Comparison of ENCODE assay signal across 8 mouse cellular contexts in genomic region chr11:83297816-83298215, GRCm38 (mm10). TPM values are rescaled to one million over a fixed set of nuclear protein-coding genes. Genes with fewer than 3 reads are reported as not detected.
DNase-seq lines count a peak whose midpoint lies in the region; ATAC-seq and TF ChIP-seq lines count a peak whose summit lies in the region.

No protein-coding gene starts in this region.

- no peak for ATAC-seq in kidney, postnatal 0 days (replicated peaks; ENCODE audit: low FRiP score, low read depth)
- ATAC-seq in embryonic facial prominence, embryonic 15.5 days (ENCODE audit: insufficient number of reproducible peaks, low FRiP score, low TSS enrichment, low read depth), result no peak
- ATAC-seq in limb, embryonic 12.5 days (ENCODE audit: insufficient number of reproducible peaks, insufficient read depth, low FRiP score, low TSS enrichment, low read depth), result no peak
- ATAC-seq in stomach, embryonic 14.5 days (ENCODE audit: insufficient number of reproducible peaks, insufficient read depth, low FRiP score, low read depth), result no peak

- H3K4me3 ChIP-seq in kidney, postnatal 0 days (replicated peaks; ENCODE audit: low read depth, low read length), result peak overlapping the region; percentile 80
- peak overlapping the region; percentile 83 for H3K4me3 ChIP-seq in embryonic facial prominence, embryonic 15.5 days (replicated peaks)
- peak overlapping the region; percentile 73 for H3K4me3 ChIP-seq in limb, embryonic 12.5 days (replicated peaks)
- peak overlapping the region; percentile 72 for H3K4me3 ChIP-seq in stomach, embryonic 14.5 days (ENCODE audit: low read depth, low read length)

- H3K36me3 ChIP-seq in kidney, postnatal 0 days (ENCODE audit: insufficient read depth, low read length), result no peaks in the 10 kb centered on the region
- peaks cover 23% of the 10 kb centered on the region; the same call in 1 of the 2 replicates for H3K36me3 ChIP-seq in embryonic facial prominence, embryonic 15.5 days
- peaks cover 23% of the 10 kb centered on the region for H3K36me3 ChIP-seq in limb, embryonic 12.5 days
- H3K36me3 ChIP-seq in stomach, embryonic 14.5 days (ENCODE audit: control insufficient read depth, insufficient read depth, low read length), result peaks cover 11% of the 10 kb centered on the region

- no peaks in the 10 kb centered on the region for H3K9me3 ChIP-seq in kidney, postnatal 0 days (replicated peaks; ENCODE audit: low read length)
- no peaks in the 10 kb centered on the region for H3K9me3 ChIP-seq in embryonic facial prominence, embryonic 15.5 days (replicated peaks)
- no peaks in the 10 kb centered on the region for H3K9me3 ChIP-seq in limb, embryonic 12.5 days
- no peaks in the 10 kb centered on the region for H3K9me3 ChIP-seq in stomach, embryonic 14.5 days (ENCODE audit: control insufficient read depth, low read depth, low read length)

- peak overlapping the region; percentile 66 for H3K4me2 ChIP-seq in kidney, postnatal 0 days (ENCODE audit: low read length)
- peak overlapping the region; percentile 63 for H3K4me2 ChIP-seq in embryonic facial prominence, embryonic 15.5 days (replicated peaks)
- peak overlapping the region; percentile 82 for H3K4me2 ChIP-seq in limb, embryonic 12.5 days
- H3K4me2 ChIP-seq in stomach, embryonic 14.5 days (replicated peaks; ENCODE audit: low read depth, low read length), result peak overlapping the region; percentile 84

- peaks cover 24% of the 10 kb centered on the region for H3K4me1 ChIP-seq in kidney, postnatal 0 days (replicated peaks; ENCODE audit: insufficient read depth, low read length)
- H3K4me1 ChIP-seq in embryonic facial prominence, embryonic 15.5 days, result peaks cover 24% of the 10 kb centered on the region
- peaks cover 21% of the 10 kb centered on the region for H3K4me1 ChIP-seq in limb, embryonic 12.5 days (replicated peaks)
- peaks cover 16% of the 10 kb centered on the region; the same call in 1 of the 2 replicates for H3K4me1 ChIP-seq in stomach, embryonic 14.5 days (ENCODE audit: control insufficient read depth, insufficient read depth, low read length)

- H3K27ac ChIP-seq in kidney, postnatal 0 days, result peak overlapping the region; percentile 94; the same call in 1 of the 2 replicates
- no peak overlapping the region for H3K27ac ChIP-seq in embryonic facial prominence, embryonic 15.5 days (replicated peaks)
- H3K27ac ChIP-seq in limb, embryonic 12.5 days, result peak overlapping the region; percentile 86; the same call in 1 of the 2 replicates
- no peak overlapping the region for H3K27ac ChIP-seq in stomach, embryonic 14.5 days (ENCODE audit: low read length)

- 72% methylated on average over 6 of the region's 6 CpGs for WGBS in kidney, postnatal 0 days
- WGBS in embryonic facial prominence, embryonic 15.5 days, result 72% methylated on average over 6 of the region's 6 CpGs
- WGBS in limb, embryonic 12.5 days, result 80% methylated on average over 6 of the region's 6 CpGs
- 79% methylated on average over 6 of the region's 6 CpGs for WGBS in stomach, embryonic 14.5 days

- H3K9ac ChIP-seq in kidney, postnatal 0 days (ENCODE audit: low read depth, low read length), result peak overlapping the region; percentile 91
- 0 out of 2 replicates have a peak overlapping the region, but pooled peaks have one; percentile 79 for H3K9ac ChIP-seq in embryonic facial prominence, embryonic 15.5 days
- peak overlapping the region; percentile 73 for H3K9ac ChIP-seq in limb, embryonic 12.5 days (replicated peaks)
- peak overlapping the region; percentile 73 for H3K9ac ChIP-seq in stomach, embryonic 14.5 days (replicated peaks; ENCODE audit: low read depth, low read length)

- no peak for TF ChIP-seq CTCF in kidney, postnatal 0 days (IDR thresholded peaks at IDR 0.05; ENCODE audit: low read depth)

- no peaks in the 10 kb centered on the region for H3K27me3 ChIP-seq in kidney, postnatal 0 days (ENCODE audit: insufficient read depth, low read length)
- no peaks in the 10 kb centered on the region for H3K27me3 ChIP-seq in embryonic facial prominence, embryonic 15.5 days
- H3K27me3 ChIP-seq in limb, embryonic 12.5 days, result no peaks in the 10 kb centered on the region
- no peaks in the 10 kb centered on the region for H3K27me3 ChIP-seq in stomach, embryonic 14.5 days (ENCODE audit: control insufficient read depth, insufficient read depth, low read length)

- DNase-seq in kidney, postnatal 0 days (ENCODE audit: low spot score), result no peak
- no peak for DNase-seq in kidney, adult 11 months
- no peak for DNase-seq in right cerebral cortex, postnatal 25 days
- DNase-seq in ovary, postnatal 36 days (ENCODE audit: low spot score), result no peak
- no peak for DNase-seq in retina, embryonic 14.5 days (ENCODE audit: low spot score)

RNA-seq across cellular contexts. Expression of gene Ap2b1, which starts 1.0 kb away (rescaled TPM):
- 42.4 and 45.1 TPM in 2 replicates for polyA plus RNA-seq in kidney, postnatal 0 days (2015; fragmentation: Nextera tagmentation; extraction: Ambion mirVana)
- polyA plus RNA-seq in embryonic facial prominence, embryonic 15.5 days (2015; fragmentation: Nextera tagmentation; extraction: Ambion mirVana), result 47.3 and 53.9 TPM in 2 replicates
- polyA plus RNA-seq in limb, embryonic 12.5 days (2016; fragmentation: Nextera tagmentation; extraction: Ambion mirVana), result 56.1 and 62.6 TPM in 2 replicates
- 68.6 and 72.3 TPM in 2 replicates for polyA plus RNA-seq in stomach, embryonic 14.5 days (2014; fragmentation: Nextera tagmentation; extraction: Ambion mirVana)

RNA-seq across cellular contexts. Expression of gene Pex12, which starts 4.6 kb away (rescaled TPM):
- polyA plus RNA-seq in kidney, postnatal 0 days (2015; fragmentation: Nextera tagmentation; extraction: Ambion mirVana), result 12.2 and 12.7 TPM in 2 replicates
- 14.1 and 14.4 TPM in 2 replicates for polyA plus RNA-seq in embryonic facial prominence, embryonic 15.5 days (2015; fragmentation: Nextera tagmentation; extraction: Ambion mirVana)
- polyA plus RNA-seq in limb, embryonic 12.5 days (2016; fragmentation: Nextera tagmentation; extraction: Ambion mirVana), result 11.8 and 13.7 TPM in 2 replicates
- polyA plus RNA-seq in stomach, embryonic 14.5 days (2014; fragmentation: Nextera tagmentation; extraction: Ambion mirVana), result 15.9 and 16.7 TPM in 2 replicates

RNA-seq across cellular contexts. Expression of gene Slfn14, which starts 11.3 kb away (rescaled TPM):
- 0.08 TPM in 1 of 2 replicates, not detected in the other for polyA plus RNA-seq in kidney, postnatal 0 days (2015; fragmentation: Nextera tagmentation; extraction: Ambion mirVana)
- 0.05 and 0.14 TPM in 2 replicates for polyA plus RNA-seq in embryonic facial prominence, embryonic 15.5 days (2015; fragmentation: Nextera tagmentation; extraction: Ambion mirVana)
- 0.63 and 0.88 TPM in 2 replicates for polyA plus RNA-seq in limb, embryonic 12.5 days (2016; fragmentation: Nextera tagmentation; extraction: Ambion mirVana)
- polyA plus RNA-seq in stomach, embryonic 14.5 days (2014; fragmentation: Nextera tagmentation; extraction: Ambion mirVana), result 0.14 TPM in 1 of 2 replicates, not detected in the other

Comparison
In these comparisons a context has a peak if more than half of its experiments do, and no peak if none do; other contexts are left out.
1. H3K27ac ChIP-seq: peak in kidney, postnatal 0 days (single experiment) and limb, embryonic 12.5 days (single experiment); none in embryonic facial prominence, embryonic 15.5 days (single experiment) and stomach, embryonic 14.5 days (single experiment).
2. Peak in every context shown above with its lines, with median percentiles within 50 percentile points of each other: H3K4me2 ChIP-seq, H3K4me3 ChIP-seq and H3K9ac ChIP-seq.